Mouse (Mus musculus): Measurements from ENCODE around the gene Tap2. TPM values are rescaled to one million over a fixed set of nuclear protein-coding genes. Genes with fewer than 3 reads are reported as not detected.
"Not testable (repeated sequence)": the region's sequence is repeated elsewhere in the genome, so short reads cannot be mapped to it uniquely, and the experiment has no call there.

Gene Tap2
- polyA plus RNA-seq, 1 experiment, result 56.6 TPM

GRCm38 (mm10) chr17:34224816-34225215 is 21.5 kb downstream of the Tap2 start:
- Histone ChIP-seq H3K4me1 (ENCODE audit: control insufficient read depth, insufficient read depth, low read length) (no peaks in the 10 kb centered on the region), H3K4me3 (ENCODE audit: insufficient read depth, low read length) (no peak overlapping the region), H3K27ac (ENCODE audit: insufficient read depth, low read depth, low read length) (no peak overlapping the region)
- TF ChIP-seq POLR2A (IDR thresholded peaks at IDR 0.05; ENCODE audit: borderline replicate concordance, low read depth, low read length) (no peak), CTCF (IDR thresholded peaks at IDR 0.05; ENCODE audit: low read depth, low read length) (no peak)

- TF ChIP-seq CTCF (IDR thresholded peaks at IDR 0.05; ENCODE audit: low read depth, low read length) (no peak), POLR2A (IDR thresholded peaks at IDR 0.05; ENCODE audit: borderline replicate concordance, low read depth, low read length) (no peak)
- H3K4me3 ChIP-seq (ENCODE audit: insufficient read depth, low read length), result no peak overlapping the region
- no peak overlapping the region for H3K27ac ChIP-seq (ENCODE audit: insufficient read depth, low read depth, low read length)
Observed at GRCm38 (mm10) chr17:34225426-34225825, 22.1 kb downstream of the Tap2 start.

GRCm38 (mm10) chr17:34225911-34226310 is 22.6 kb downstream of the Tap2 start:
- not testable (repeated sequence) for H3K4me1 ChIP-seq (ENCODE audit: control insufficient read depth, insufficient read depth, low read length); H3K4me3 ChIP-seq (ENCODE audit: insufficient read depth, low read length)

More at GRCm38 (mm10) chr17:34225426-34225825, 22.1 kb downstream of the Tap2 start:
- H3K4me1 ChIP-seq (ENCODE audit: control insufficient read depth, insufficient read depth, low read length), result no peaks in the 10 kb centered on the region

DNA sequence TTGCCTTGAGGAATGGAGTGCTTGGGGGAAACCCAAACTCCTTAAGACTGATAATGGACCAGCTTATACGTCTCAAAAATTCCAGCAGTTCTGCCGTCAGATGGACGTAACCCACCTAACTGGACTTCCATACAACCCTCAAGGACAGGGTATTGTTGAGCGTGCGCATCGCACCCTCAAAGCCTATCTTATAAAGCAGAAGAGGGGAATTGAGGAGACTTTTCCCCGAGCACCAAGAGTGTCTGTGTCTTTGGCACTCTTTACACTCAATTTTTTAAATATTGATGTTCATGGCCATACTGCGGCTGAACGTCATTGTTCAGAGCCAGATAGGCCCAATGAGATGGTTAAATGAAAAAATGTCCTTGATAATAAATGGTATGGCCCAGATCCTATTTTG is 27.6 kb downstream of the Tap2 start:
- not testable (repeated sequence) for H3K27ac ChIP-seq (ENCODE audit: insufficient read depth, low read depth, low read length); H3K4me3 ChIP-seq (ENCODE audit: insufficient read depth, low read length); H3K4me1 ChIP-seq (ENCODE audit: control insufficient read depth, insufficient read depth, low read length)

More at GRCm38 (mm10) chr17:34225911-34226310, 22.6 kb downstream of the Tap2 start:
- not testable (repeated sequence) for H3K27ac ChIP-seq (ENCODE audit: insufficient read depth, low read depth, low read length)

DNA sequence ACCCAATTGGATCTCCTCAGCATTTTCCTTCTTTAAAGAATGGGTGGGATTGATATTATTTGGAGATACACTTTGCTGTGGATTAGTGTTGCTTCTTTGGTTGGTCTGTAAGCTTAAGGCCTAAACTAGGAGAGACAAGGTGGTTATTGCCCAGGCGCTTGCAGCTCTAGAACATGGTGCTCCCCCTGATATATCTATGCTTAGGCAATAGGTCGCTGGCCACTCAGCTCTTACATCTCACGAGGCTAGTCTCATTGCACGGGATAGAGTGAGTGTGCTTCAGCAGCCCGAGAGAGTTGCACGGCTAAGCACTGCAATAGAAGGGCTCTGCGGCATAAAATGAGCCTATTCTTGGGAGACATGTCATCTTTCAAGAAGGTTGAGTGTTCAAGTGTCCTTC is 28.7 kb downstream of the Tap2 start:
- not testable (repeated sequence) for H3K27ac ChIP-seq (ENCODE audit: insufficient read depth, low read depth, low read length); H3K4me3 ChIP-seq (ENCODE audit: insufficient read depth, low read length); H3K4me1 ChIP-seq (ENCODE audit: control insufficient read depth, insufficient read depth, low read length)

- H3K27ac ChIP-seq (ENCODE audit: insufficient read depth, low read depth, low read length), result no peak overlapping the region
- H3K4me3 ChIP-seq (ENCODE audit: insufficient read depth, low read length), result no peak overlapping the region
- no peak for TF ChIP-seq POLR2A (IDR thresholded peaks at IDR 0.05; ENCODE audit: borderline replicate concordance, low read depth, low read length)
- peak; percentile 96 for TF ChIP-seq CTCF (IDR thresholded peaks at IDR 0.05; ENCODE audit: low read depth, low read length)
- peaks cover 9% of the 10 kb centered on the region for H3K4me1 ChIP-seq (ENCODE audit: control insufficient read depth, insufficient read depth, low read length)
Observed at GRCm38 (mm10) chr17:34234926-34235325, 31.6 kb downstream of the Tap2 start.

DNA sequence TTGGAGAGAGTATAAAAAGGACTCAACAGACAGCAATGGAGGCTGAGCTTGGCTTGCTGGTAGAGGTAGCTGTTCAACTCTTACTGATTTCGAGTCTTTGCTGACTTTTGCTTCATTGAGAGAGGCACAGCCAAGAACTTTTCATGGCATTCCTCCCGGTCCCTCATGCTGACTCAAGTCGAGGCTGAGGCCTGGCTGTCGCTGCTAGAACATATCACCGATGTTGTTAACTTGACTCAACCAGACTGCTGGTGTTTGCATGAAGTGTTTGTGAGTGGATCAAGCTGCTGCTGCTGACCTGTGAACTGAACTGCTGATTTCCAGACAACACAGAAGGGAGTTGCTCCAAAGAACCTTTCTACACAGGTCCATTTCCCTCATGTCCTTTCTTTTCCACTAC is 33.4 kb downstream of the Tap2 start:
- no peak overlapping the region for H3K4me3 ChIP-seq (ENCODE audit: insufficient read depth, low read length)
- H3K4me1 ChIP-seq (ENCODE audit: control insufficient read depth, insufficient read depth, low read length), result peaks cover 13% of the 10 kb centered on the region
- no peak overlapping the region for H3K27ac ChIP-seq (ENCODE audit: insufficient read depth, low read depth, low read length)
- TF ChIP-seq POLR2A (IDR thresholded peaks at IDR 0.05; ENCODE audit: borderline replicate concordance, low read depth, low read length), result no peak
- no peak for TF ChIP-seq CTCF (IDR thresholded peaks at IDR 0.05; ENCODE audit: low read depth, low read length)

DNA sequence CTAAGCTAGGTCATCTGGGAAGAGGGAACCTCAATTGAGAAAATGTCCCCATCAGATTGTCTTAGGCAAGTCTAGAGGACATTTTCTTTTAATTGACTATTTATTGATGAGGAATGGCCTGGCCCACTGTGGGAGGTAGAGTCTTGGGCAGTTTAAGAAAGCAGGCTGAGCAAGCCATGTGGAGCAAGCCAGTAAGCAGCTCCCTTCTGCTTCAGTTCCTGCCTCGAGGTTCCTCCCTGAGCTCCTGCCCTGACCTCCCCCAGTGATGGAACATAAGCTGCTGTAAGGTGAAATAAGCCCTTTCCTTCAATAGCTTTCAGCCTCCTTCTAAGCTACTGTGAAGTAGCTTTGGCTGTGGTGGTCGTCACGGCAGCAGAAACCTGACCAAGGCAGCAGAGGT is 34.4 kb downstream of the Tap2 start:
- Histone ChIP-seq H3K4me1 (ENCODE audit: control insufficient read depth, insufficient read depth, low read length) (peaks cover 13% of the 10 kb centered on the region), H3K27ac (ENCODE audit: insufficient read depth, low read depth, low read length) (no peak overlapping the region), H3K4me3 (ENCODE audit: insufficient read depth, low read length) (no peak overlapping the region)
- TF ChIP-seq CTCF (IDR thresholded peaks at IDR 0.05; ENCODE audit: low read depth, low read length), result no peak
- TF ChIP-seq POLR2A (IDR thresholded peaks at IDR 0.05; ENCODE audit: borderline replicate concordance, low read depth, low read length), result no peak

DNA sequence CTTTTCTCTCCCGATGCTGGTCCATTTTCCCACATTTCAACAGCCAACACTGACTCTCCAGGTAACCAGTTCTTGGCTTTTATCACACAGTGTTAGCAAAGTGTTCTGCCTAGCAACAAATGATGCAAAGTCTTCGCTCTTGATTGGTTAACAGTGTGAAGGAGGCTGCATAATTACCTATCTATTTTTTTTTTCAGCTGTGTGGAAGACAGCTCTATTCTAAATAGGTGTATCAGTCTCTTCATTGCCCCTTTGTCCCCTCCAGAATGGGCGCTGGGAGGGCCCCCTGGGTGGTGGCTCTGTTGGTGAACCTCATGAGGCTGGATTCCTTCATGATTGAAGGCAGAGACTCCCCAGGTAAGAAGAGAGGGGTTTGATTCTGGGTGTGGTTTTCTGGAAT is 35.4 kb downstream of the Tap2 start, which contains the start of gene H2-Ob:
Gene H2-Ob, plus strand, starts transcription at position 198 of the 400 bp plus-strand sequence.
- no peak for TF ChIP-seq CTCF (IDR thresholded peaks at IDR 0.05; ENCODE audit: low read depth, low read length)
- no peak for TF ChIP-seq POLR2A (IDR thresholded peaks at IDR 0.05; ENCODE audit: borderline replicate concordance, low read depth, low read length)
- H3K27ac ChIP-seq (ENCODE audit: insufficient read depth, low read depth, low read length), result peak within 1 kb of the TSS; percentile 77
- H3K4me1 ChIP-seq (ENCODE audit: control insufficient read depth, insufficient read depth, low read length), result peaks cover 13% of the 10 kb centered on the region
- peak within 1 kb of the TSS; percentile 12; the same call in 1 of the 2 replicates for H3K4me3 ChIP-seq (ENCODE audit: insufficient read depth, low read length)

DNA sequence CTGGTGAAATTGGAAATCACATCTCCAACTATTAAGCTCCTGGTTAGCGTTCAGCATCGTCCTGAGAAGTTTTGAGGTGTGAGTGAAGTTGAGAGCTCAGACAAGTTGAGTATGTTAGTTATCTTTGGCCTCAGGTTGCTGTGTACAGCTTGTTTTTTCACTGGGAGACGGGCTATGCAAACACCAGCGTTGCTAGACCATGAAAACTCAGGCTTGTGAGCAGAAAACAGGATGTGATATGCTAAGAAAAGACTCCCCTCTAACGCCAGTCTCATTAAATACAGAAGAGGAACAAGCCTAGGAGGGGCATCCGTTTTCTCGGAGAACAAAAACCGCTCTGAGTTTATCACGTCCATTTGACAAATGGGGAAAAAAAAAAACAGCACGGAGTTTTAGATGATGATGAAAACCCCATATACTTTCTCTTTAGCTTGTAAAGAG is 36.3 kb downstream of the Tap2 start:
- no peak for TF ChIP-seq POLR2A (IDR thresholded peaks at IDR 0.05; ENCODE audit: borderline replicate concordance, low read depth, low read length)
- TF ChIP-seq CTCF (IDR thresholded peaks at IDR 0.05; ENCODE audit: low read depth, low read length), result no peak
- peak overlapping the region; percentile 42 for H3K4me3 ChIP-seq (ENCODE audit: insufficient read depth, low read length)
- peaks cover 13% of the 10 kb centered on the region for H3K4me1 ChIP-seq (ENCODE audit: control insufficient read depth, insufficient read depth, low read length)
- H3K27ac ChIP-seq (ENCODE audit: insufficient read depth, low read depth, low read length), result peak overlapping the region; percentile 77

- peak overlapping the region; percentile 42 for H3K4me3 ChIP-seq (ENCODE audit: insufficient read depth, low read length)
- peaks cover 11% of the 10 kb centered on the region for H3K4me1 ChIP-seq (ENCODE audit: control insufficient read depth, insufficient read depth, low read length)
- peak overlapping the region; percentile 76; the same call in 1 of the 2 replicates for H3K27ac ChIP-seq (ENCODE audit: insufficient read depth, low read depth, low read length)
- TF ChIP-seq POLR2A (IDR thresholded peaks at IDR 0.05; ENCODE audit: borderline replicate concordance, low read depth, low read length), result no peak
- TF ChIP-seq CTCF (IDR thresholded peaks at IDR 0.05; ENCODE audit: low read depth, low read length), result no peak
Observed at GRCm38 (mm10) chr17:34240366-34240765, 37.0 kb downstream of the Tap2 start.

Data from bone marrow macrophage, adult 2 months (primary cell).